Mouse (Mus musculus): ENCODE measurements around the gene Mecom. TPM values are rescaled to one million over a fixed set of nuclear protein-coding genes. Genes with fewer than 3 reads are reported as not detected.

The Mecom gene
- polyA plus RNA-seq, 1 experiment from 2014 or later = 218 TPM

DNA sequence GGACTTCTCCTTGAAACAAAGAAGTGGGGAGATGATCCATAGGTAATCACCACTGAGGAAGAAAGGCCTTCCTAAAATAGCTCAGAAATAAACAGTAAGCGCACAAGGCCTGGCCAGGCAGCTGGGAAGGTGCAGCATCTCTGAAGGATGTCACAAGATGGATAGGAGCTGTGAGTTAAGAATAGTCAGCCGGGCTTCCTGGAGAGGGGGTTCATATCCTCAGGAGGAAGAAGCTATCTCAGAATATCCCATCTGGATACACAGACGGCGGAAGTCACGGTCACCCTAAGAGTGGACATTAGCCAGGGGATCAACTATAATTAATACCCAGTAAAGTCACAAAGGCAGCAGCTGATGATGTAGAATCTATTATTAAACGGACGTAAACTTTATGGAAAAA lies 471.3 kb downstream of the Mecom start:
- Histone ChIP-seq H3K9me3 (ENCODE audit: control insufficient read depth, low read length) (no peaks in the 10 kb centered on the region), H3K4me1 (ENCODE audit: control insufficient read depth, insufficient read depth, low read length) (0 out of 2 replicates have a peak, but pooled peaks cover 5% of the 10 kb centered on the region), H3K4me2 (ENCODE audit: low read depth, severe bottlenecking) (no peak overlapping the region), H3K4me3 (ENCODE audit: low read depth, low read length) (no peak overlapping the region), H3K9ac (ENCODE audit: low read length) (no peak overlapping the region), H3K27ac (replicated peaks; ENCODE audit: low read depth, low read length) (no peak overlapping the region), H3K36me3 (ENCODE audit: control insufficient read depth, insufficient read depth, low read length) (no peaks in the 10 kb centered on the region; the same call in 1 of the 2 replicates), H3K27me3 (ENCODE audit: control insufficient read depth, insufficient read depth, low read length) (no peaks in the 10 kb centered on the region)
- WGBS = 90% methylated on average over 7 of the region's 7 CpGs
- no peak for ATAC-seq (ENCODE audit: insufficient number of reproducible peaks, low FRiP score, low TSS enrichment, low read depth)
- no peak for DNase-seq (ENCODE audit: low spot score)

DNA sequence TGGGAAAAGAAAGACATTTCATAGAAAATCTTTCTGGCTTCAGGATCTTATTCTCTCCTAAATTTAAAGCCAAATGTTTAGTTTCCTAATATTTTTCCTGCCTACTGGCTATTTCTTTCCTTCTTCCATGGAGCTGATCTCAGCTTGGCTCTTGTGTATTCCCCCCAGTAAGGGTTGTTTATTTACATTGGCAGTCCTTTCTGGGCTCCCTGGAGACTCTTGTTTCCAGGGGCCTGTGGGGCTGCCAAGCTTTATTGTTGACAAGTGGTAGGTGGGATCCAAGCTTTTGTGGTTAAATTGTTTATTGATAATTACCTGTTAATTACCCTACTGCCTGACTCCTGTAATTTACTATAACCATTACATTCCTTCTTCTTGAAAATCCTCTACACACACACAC lies 476.5 kb downstream of the Mecom start:
- Histone ChIP-seq H3K4me3 (ENCODE audit: low read depth, low read length) (no peak overlapping the region), H3K27me3 (ENCODE audit: control insufficient read depth, insufficient read depth, low read length) (no peaks in the 10 kb centered on the region), H3K4me2 (ENCODE audit: low read depth, severe bottlenecking) (no peak overlapping the region), H3K9me3 (ENCODE audit: control insufficient read depth, low read length) (no peaks in the 10 kb centered on the region), H3K4me1 (ENCODE audit: control insufficient read depth, insufficient read depth, low read length) (no peaks in the 10 kb centered on the region), H3K9ac (ENCODE audit: low read length) (no peak overlapping the region), H3K36me3 (ENCODE audit: control insufficient read depth, insufficient read depth, low read length) (no peaks in the 10 kb centered on the region), H3K27ac (replicated peaks; ENCODE audit: low read depth, low read length) (no peak overlapping the region)
- no peak for ATAC-seq (ENCODE audit: insufficient number of reproducible peaks, low FRiP score, low TSS enrichment, low read depth)
- DNase-seq (ENCODE audit: low spot score) = no peak

DNA sequence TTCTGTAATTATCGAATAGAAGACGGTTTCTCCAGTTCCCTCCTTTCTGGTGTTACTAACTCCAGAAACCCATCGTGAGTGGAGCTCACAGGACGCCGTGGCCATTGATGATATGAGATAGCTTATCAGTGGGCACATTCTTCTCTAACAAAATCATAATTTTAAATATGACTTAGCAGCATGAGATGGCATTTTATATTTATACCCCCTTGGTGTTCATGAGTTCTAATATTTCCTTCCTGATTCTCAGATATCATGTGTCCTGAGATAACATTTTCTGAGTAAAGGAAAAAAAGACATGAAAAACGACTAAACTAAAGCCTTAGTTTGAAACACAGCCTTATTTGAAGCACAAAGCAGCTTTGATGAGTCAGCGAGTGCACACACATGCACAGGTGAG lies 481.3 kb downstream of the Mecom start:
- H3K4me3 ChIP-seq (ENCODE audit: low read depth, low read length) = no peak overlapping the region
- no peak overlapping the region for H3K9ac ChIP-seq (ENCODE audit: low read length)
- no peak overlapping the region for H3K27ac ChIP-seq (replicated peaks; ENCODE audit: low read depth, low read length)
- no peak for ATAC-seq (ENCODE audit: insufficient number of reproducible peaks, low FRiP score, low TSS enrichment, low read depth)
- WGBS = 69% methylated on average over 7 of the region's 7 CpGs
- H3K9me3 ChIP-seq (ENCODE audit: control insufficient read depth, low read length) = no peaks in the 10 kb centered on the region
- DNase-seq (ENCODE audit: low spot score) = no peak
- H3K4me2 ChIP-seq (ENCODE audit: low read depth, severe bottlenecking) = no peak overlapping the region
- no peaks in the 10 kb centered on the region for H3K27me3 ChIP-seq (ENCODE audit: control insufficient read depth, insufficient read depth, low read length)
- H3K36me3 ChIP-seq (ENCODE audit: control insufficient read depth, insufficient read depth, low read length) = no peaks in the 10 kb centered on the region
- H3K4me1 ChIP-seq (ENCODE audit: control insufficient read depth, insufficient read depth, low read length) = no peaks in the 10 kb centered on the region

DNA sequence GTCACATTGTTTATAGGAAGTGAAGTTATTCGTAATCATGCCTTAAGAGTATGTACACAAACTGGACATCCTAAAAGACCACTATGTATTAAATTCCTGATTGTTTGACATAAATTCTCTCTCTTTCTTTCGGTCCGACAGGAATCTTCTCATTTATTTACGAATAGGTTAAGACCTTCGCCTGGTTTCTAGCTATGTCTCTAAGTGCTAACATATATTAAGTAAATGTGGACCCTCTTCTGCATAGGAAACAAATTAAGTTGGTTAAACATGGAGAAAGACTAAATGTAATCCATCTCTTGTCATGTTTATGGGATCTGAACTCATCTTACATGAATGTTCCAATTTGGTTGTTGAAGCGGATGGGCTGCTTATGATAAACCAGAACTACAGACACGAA lies 487.8 kb downstream of the Mecom start:
- H3K9ac ChIP-seq (ENCODE audit: low read length) = no peak overlapping the region
- no peaks in the 10 kb centered on the region for H3K36me3 ChIP-seq (ENCODE audit: control insufficient read depth, insufficient read depth, low read length)
- no peak for DNase-seq (ENCODE audit: low spot score)
- WGBS = 96% methylated on average over 7 of the region's 7 CpGs
- no peaks in the 10 kb centered on the region for H3K4me1 ChIP-seq (ENCODE audit: control insufficient read depth, insufficient read depth, low read length)
- ATAC-seq (ENCODE audit: insufficient number of reproducible peaks, low FRiP score, low TSS enrichment, low read depth) = no peak
- H3K27ac ChIP-seq (replicated peaks; ENCODE audit: low read depth, low read length) = no peak overlapping the region
- H3K27me3 ChIP-seq (ENCODE audit: control insufficient read depth, insufficient read depth, low read length) = no peaks in the 10 kb centered on the region
- H3K9me3 ChIP-seq (ENCODE audit: control insufficient read depth, low read length) = no peaks in the 10 kb centered on the region
- H3K4me3 ChIP-seq (ENCODE audit: low read depth, low read length) = no peak overlapping the region
- H3K4me2 ChIP-seq (ENCODE audit: low read depth, severe bottlenecking) = no peak overlapping the region

DNA sequence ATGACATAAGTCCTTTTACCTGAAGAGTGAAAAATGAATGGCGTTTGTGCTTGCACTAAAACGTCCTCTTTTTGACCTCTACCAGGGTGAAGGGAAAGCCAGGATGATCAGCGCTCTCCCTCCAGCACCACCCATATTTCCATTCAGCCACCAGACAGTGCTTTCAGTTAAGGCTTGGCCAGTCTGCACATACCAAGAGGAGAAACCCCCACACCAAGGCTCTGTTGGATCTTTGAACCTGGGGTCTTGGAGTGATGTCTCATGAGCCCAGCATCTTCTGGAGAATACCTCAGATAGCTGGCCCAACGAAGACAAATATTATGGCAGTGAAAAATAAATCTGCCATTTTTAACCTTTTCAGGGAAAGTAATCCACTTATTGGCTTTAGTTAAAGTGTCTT lies 488.2 kb downstream of the Mecom start:
- ATAC-seq (ENCODE audit: insufficient number of reproducible peaks, low FRiP score, low TSS enrichment, low read depth) = no peak
- WGBS = 85% methylated on average over 4 of the region's 4 CpGs

DNA sequence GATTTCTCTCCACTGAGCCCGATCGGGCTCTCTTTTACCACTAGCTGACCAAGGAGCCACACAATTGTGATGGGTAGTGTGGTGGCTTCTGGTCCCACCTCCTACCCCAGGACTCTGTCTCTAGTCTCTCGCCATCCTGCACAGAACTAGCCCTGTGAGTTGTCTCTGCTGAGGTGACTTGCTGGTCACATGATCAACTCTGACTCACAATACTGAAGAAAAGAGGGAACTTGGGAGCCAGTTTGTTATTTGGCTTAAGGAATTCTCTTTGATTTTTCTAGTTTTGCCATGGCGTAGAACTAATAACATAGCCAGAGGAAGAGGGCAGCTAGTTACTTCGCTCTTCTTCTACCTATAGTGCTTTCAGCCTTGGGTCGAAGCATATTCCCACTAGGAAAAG lies 496.5 kb downstream of the Mecom start:
- no peak overlapping the region for H3K4me3 ChIP-seq (ENCODE audit: low read depth, low read length)
- H3K9ac ChIP-seq (ENCODE audit: low read length) = no peak overlapping the region
- H3K27ac ChIP-seq (replicated peaks; ENCODE audit: low read depth, low read length) = no peak overlapping the region
- 90% methylated on average over 6 of the region's 6 CpGs for WGBS
- no peaks in the 10 kb centered on the region for H3K9me3 ChIP-seq (ENCODE audit: control insufficient read depth, low read length)
- no peak for ATAC-seq (ENCODE audit: insufficient number of reproducible peaks, low FRiP score, low TSS enrichment, low read depth)
- no peak overlapping the region for H3K4me2 ChIP-seq (ENCODE audit: low read depth, severe bottlenecking)
- H3K4me1 ChIP-seq (ENCODE audit: control insufficient read depth, insufficient read depth, low read length) = no peaks in the 10 kb centered on the region
- no peaks in the 10 kb centered on the region for H3K27me3 ChIP-seq (ENCODE audit: control insufficient read depth, insufficient read depth, low read length)
- no peaks in the 10 kb centered on the region for H3K36me3 ChIP-seq (ENCODE audit: control insufficient read depth, insufficient read depth, low read length)
- no peak for DNase-seq (ENCODE audit: low spot score)

More for the DNA sequence above, 488.2 kb downstream of the Mecom start:
- no peaks in the 10 kb centered on the region for H3K36me3 ChIP-seq (ENCODE audit: control insufficient read depth, insufficient read depth, low read length)
- no peaks in the 10 kb centered on the region for H3K9me3 ChIP-seq (ENCODE audit: control insufficient read depth, low read length)
- no peak overlapping the region for H3K4me3 ChIP-seq (ENCODE audit: low read depth, low read length)
- no peak overlapping the region for H3K9ac ChIP-seq (ENCODE audit: low read length)
- DNase-seq (ENCODE audit: low spot score) = no peak
- H3K4me2 ChIP-seq (ENCODE audit: low read depth, severe bottlenecking) = no peak overlapping the region
- H3K27ac ChIP-seq (replicated peaks; ENCODE audit: low read depth, low read length) = no peak overlapping the region
- no peaks in the 10 kb centered on the region for H3K27me3 ChIP-seq (ENCODE audit: control insufficient read depth, insufficient read depth, low read length)
- H3K4me1 ChIP-seq (ENCODE audit: control insufficient read depth, insufficient read depth, low read length) = no peaks in the 10 kb centered on the region

DNA sequence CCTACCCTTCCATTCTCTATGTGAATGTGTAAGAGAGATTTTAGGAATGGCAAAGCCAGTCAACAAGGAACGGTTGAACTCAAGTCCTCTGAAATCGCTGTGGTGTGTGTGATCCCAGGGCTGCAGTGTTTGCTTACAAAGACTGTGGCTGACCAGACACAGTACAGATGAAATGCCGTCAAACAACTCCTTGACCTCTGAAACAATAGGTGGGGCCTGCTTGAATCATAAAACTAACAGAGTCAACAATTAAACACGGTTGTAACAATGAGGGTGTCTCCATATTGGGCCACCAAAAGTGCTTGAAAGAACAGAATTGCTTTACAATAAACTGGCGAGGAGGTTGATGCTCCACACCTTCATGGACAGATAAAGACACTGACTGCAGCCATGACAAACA lies 497.0 kb downstream of the Mecom start:
- Histone ChIP-seq H3K4me1 (ENCODE audit: control insufficient read depth, insufficient read depth, low read length) (no peaks in the 10 kb centered on the region), H3K4me2 (ENCODE audit: low read depth, severe bottlenecking) (no peak overlapping the region), H3K9ac (ENCODE audit: low read length) (no peak overlapping the region), H3K9me3 (ENCODE audit: control insufficient read depth, low read length) (no peaks in the 10 kb centered on the region), H3K27me3 (ENCODE audit: control insufficient read depth, insufficient read depth, low read length) (no peaks in the 10 kb centered on the region), H3K27ac (replicated peaks; ENCODE audit: low read depth, low read length) (no peak overlapping the region), H3K4me3 (ENCODE audit: low read depth, low read length) (no peak overlapping the region), H3K36me3 (ENCODE audit: control insufficient read depth, insufficient read depth, low read length) (no peaks in the 10 kb centered on the region)
- WGBS = 72% methylated on average over 5 of the region's 5 CpGs
- no peak for DNase-seq (ENCODE audit: low spot score)
- no peak for ATAC-seq (ENCODE audit: insufficient number of reproducible peaks, low FRiP score, low TSS enrichment, low read depth)

DNA sequence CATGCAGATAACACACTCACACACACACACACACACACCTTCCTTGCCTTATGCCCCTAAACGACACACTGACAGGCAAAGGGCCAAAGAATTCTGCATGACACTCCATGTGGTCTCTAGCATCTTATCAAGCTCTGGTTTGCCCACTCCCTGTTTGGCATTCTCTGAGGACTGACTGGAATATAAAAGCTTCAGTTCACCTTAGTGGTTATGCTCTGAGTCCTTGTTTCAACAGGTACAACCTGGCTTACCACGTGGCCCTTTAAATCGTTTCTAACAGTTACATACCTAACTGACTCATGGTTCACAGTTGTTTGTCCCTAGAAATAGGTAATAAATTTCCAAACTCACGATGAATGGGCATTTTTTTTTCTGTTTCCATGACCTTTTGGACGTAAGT lies 499.0 kb downstream of the Mecom start:
- Histone ChIP-seq H3K4me3 (ENCODE audit: low read depth, low read length) (no peak overlapping the region), H3K4me1 (ENCODE audit: control insufficient read depth, insufficient read depth, low read length) (no peaks in the 10 kb centered on the region), H3K9me3 (ENCODE audit: control insufficient read depth, low read length) (no peaks in the 10 kb centered on the region), H3K27me3 (ENCODE audit: control insufficient read depth, insufficient read depth, low read length) (no peaks in the 10 kb centered on the region), H3K36me3 (ENCODE audit: control insufficient read depth, insufficient read depth, low read length) (no peaks in the 10 kb centered on the region), H3K9ac (ENCODE audit: low read length) (no peak overlapping the region), H3K4me2 (ENCODE audit: low read depth, severe bottlenecking) (no peak overlapping the region), H3K27ac (replicated peaks; ENCODE audit: low read depth, low read length) (no peak overlapping the region)
- no peak for ATAC-seq (ENCODE audit: insufficient number of reproducible peaks, low FRiP score, low TSS enrichment, low read depth)
- DNase-seq (ENCODE audit: low spot score) = no peak
- WGBS = 76% methylated on average over 5 of the region's 5 CpGs

DNA sequence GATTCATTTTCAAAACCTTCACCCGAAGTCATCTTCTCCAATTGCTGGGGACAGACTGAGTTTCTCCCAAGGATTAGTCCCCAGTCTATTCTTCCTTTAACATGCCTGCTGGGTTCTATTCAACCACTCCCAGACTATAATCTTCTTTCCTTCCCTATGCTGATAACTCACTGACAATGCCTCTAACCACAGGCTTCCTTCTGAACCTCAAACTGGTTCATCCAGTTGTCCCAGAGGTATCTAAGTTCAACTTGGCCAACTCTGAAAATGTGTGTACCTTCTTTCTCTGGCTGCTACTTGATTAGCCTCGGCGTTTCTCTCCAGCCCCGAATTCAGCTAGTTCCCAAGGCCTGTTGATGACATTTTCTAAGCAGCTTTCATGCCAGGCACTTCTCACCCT lies 499.7 kb downstream of the Mecom start:
- H3K36me3 ChIP-seq (ENCODE audit: control insufficient read depth, insufficient read depth, low read length) = no peaks in the 10 kb centered on the region
- 78% methylated on average over 4 of the region's 4 CpGs for WGBS

More for the DNA sequence above, 499.7 kb downstream of the Mecom start:
- Histone ChIP-seq H3K4me3 (ENCODE audit: low read depth, low read length) (no peak overlapping the region), H3K9ac (ENCODE audit: low read length) (no peak overlapping the region), H3K9me3 (ENCODE audit: control insufficient read depth, low read length) (no peaks in the 10 kb centered on the region), H3K27me3 (ENCODE audit: control insufficient read depth, insufficient read depth, low read length) (no peaks in the 10 kb centered on the region), H3K27ac (replicated peaks; ENCODE audit: low read depth, low read length) (no peak overlapping the region), H3K4me2 (ENCODE audit: low read depth, severe bottlenecking) (no peak overlapping the region), H3K4me1 (ENCODE audit: control insufficient read depth, insufficient read depth, low read length) (no peaks in the 10 kb centered on the region)
- no peak for ATAC-seq (ENCODE audit: insufficient number of reproducible peaks, low FRiP score, low TSS enrichment, low read depth)
- no peak for DNase-seq (ENCODE audit: low spot score)

All from limb, embryonic 11.5 days (tissue).